Mouse (Mus musculus): ENCODE measurements at regions not wholly inside any gene's neighbourhood (a gene's known extent, or its start where the extent isn't known, plus 50 kb on each side); places are given as distances from the start of the nearest gene placed in this dataset.

DNA sequence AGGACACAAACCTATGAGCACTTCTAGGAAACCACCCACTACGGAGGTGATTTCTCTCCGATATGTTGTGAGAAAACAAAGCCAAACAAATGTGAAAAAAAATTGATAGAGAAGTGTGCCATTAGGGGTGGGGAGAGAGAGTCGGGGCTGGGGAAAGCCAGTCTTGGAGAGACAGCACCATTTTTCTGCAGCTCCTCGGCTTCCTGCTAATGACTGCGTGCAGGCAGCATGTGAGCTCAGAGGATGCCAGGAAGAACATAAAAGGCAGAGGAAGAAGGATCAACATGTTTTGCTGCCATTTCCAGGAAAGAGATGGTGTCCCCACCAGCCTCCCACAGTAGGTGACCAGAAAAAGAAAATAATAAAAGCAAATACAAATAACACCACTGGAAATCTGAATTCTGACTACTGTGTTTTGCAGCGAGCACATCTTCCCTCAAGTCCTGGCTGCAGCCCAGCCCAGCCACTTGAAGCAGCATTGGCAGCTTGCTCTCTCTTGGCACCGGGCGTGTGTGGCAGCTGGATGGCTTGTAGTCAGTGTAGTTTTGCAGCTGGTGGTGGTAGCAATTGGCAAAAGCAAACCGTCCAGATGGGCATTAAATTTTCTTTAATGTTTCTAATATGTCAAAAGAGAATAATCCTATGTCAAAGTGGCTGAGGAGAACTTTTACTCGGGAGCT lies 152.9 kb upstream of the 1700066M21Rik start:
- peak overlapping the region; percentile 75 for H3K27ac ChIP-seq (ENCODE audit: low read length)
- ATAC-seq, result peak; percentile 93
- peaks cover 8% of the 10 kb centered on the region for H3K4me1 ChIP-seq (replicated peaks; ENCODE audit: control insufficient read depth, insufficient read depth, low read length)
- 27% methylated on average over 10 of the region's 10 CpGs for WGBS
- 0 out of 2 replicates have a peak overlapping the region, but pooled peaks have one; percentile 3 for H3K9ac ChIP-seq (replicated peaks; ENCODE audit: low read depth, low read length)
- H3K27me3 ChIP-seq (replicated peaks; ENCODE audit: control insufficient read depth, insufficient read depth, low read length), result no peaks in the 10 kb centered on the region
- H3K36me3 ChIP-seq (ENCODE audit: control insufficient read depth, insufficient read depth), result no peaks in the 10 kb centered on the region
- peak overlapping the region; percentile 34 for H3K4me2 ChIP-seq (ENCODE audit: low read length)
- no peaks in the 10 kb centered on the region for H3K9me3 ChIP-seq (ENCODE audit: control insufficient read depth, low read length)
- 0 out of 2 replicates have a peak overlapping the region, but pooled peaks have one; percentile 5 for H3K4me3 ChIP-seq (replicated peaks; ENCODE audit: low read length)

DNA sequence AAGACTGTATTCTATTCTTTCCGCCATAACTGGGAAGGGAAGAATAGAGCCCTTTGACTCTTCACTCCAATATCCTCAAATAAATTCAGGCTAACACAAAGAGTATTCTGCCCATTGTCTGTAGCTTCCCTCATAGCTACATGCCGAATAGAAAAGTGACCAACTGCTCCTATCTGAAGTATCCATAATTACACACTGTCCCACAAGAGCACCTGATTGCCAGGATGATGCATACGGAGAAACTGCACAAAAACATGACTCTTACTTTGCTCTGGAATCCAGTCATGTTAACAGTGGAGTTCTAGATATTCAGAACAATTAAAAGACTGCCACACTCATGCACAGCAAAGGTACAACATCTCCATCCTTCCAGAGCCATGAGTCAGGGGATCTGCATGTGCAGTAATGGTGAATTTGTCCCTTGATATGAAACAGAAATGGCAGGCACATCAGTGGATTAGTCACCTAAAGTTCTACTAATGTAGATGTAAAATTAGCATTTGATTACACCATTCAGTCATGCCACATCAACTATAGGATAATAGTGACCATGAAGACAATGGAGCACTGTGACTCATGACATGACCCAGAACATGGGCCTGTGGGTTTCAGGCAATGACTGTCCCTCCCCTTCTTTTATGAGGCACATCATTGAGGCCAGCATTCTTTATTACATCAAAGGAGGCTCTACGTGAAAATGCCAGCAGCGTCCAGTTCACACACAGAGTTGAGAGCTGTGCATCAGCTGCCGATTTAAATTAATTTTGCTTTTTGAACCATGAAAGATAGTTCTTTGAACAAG lies 133.6 kb upstream of the 1700066M21Rik start:
- no peak overlapping the region for H3K27ac ChIP-seq (ENCODE audit: low read length)
- H3K4me1 ChIP-seq (replicated peaks; ENCODE audit: control insufficient read depth, insufficient read depth, low read length), result no peaks in the 10 kb centered on the region
- H3K36me3 ChIP-seq (ENCODE audit: control insufficient read depth, insufficient read depth), result no peaks in the 10 kb centered on the region
- H3K9ac ChIP-seq (replicated peaks; ENCODE audit: low read depth, low read length), result no peak overlapping the region
- no peak overlapping the region for H3K4me2 ChIP-seq (ENCODE audit: low read length)
- H3K9me3 ChIP-seq (ENCODE audit: control insufficient read depth, low read length), result no peaks in the 10 kb centered on the region
- no peaks in the 10 kb centered on the region for H3K27me3 ChIP-seq (replicated peaks; ENCODE audit: control insufficient read depth, insufficient read depth, low read length)
- ATAC-seq, result no peak
- no peak overlapping the region for H3K4me3 ChIP-seq (replicated peaks; ENCODE audit: low read length)
- 40% methylated on average over 6 of the region's 6 CpGs for WGBS

DNA sequence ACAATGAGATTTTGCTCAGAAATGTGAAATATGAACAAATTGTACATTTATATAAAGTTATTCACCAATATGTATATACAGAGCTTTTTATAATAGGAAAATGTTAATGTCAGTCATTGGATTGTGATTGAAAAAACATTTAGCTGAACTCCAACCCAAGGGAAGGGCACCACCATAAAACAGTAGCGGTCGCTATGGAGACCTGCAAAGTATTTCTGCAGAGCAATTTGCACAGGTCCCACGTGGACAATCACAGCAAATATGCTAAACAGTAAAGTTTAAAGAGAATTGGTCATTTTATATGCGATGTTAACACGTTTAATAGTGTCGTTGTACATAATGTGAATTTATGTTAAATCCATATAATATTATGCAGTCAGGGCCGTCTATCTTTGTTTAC lies 117.8 kb upstream of the 1700066M21Rik start:
- H3K4me3 ChIP-seq (replicated peaks; ENCODE audit: low read length), result no peak overlapping the region
- ATAC-seq, result no peak

DNA sequence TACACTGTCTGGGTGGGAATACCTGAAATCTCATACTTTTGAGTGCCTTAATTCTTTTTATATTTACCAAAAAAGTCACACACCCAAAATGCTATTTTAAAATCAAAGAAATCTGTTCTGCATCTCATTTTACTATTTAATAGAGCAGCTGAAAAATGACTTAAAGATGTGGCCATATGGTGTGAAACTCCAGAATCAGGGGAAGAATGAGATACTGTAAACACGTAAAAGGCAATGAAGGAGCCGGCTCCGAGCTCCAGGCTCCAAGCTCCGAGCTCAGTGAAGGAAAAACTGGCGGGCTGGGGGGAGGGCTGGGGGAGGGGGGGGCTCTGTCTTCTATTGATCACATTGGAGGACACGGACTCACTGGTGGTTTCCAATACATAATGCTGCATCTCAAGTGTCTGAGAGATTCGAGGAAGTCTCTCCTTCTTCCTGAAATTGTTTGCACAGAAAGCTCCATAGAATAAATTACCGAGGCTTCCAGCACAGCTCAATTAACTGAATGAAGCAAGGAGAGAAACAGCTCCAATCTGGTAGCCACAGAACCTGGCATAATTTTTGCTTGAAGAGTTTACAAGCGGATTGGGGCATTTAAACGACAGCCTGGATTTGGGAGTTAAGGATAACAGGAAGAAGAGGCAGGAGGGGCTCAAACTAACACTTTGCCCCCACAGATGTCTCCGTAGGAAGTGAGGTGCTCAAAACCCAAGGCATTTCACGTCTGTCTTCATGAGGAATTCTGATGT lies 112.2 kb upstream of the 1700066M21Rik start:
- 22% methylated on average over 12 of the region's 12 CpGs for WGBS
- H3K9ac ChIP-seq (replicated peaks; ENCODE audit: low read depth, low read length), result no peak overlapping the region
- peak; percentile 72 for ATAC-seq
- H3K36me3 ChIP-seq (ENCODE audit: control insufficient read depth, insufficient read depth), result no peaks in the 10 kb centered on the region
- H3K9me3 ChIP-seq (ENCODE audit: control insufficient read depth, low read length), result no peaks in the 10 kb centered on the region
- peak overlapping the region; percentile 32 for H3K4me2 ChIP-seq (ENCODE audit: low read length)
- peak overlapping the region; percentile 74 for H3K27ac ChIP-seq (ENCODE audit: low read length)
- peak overlapping the region; percentile 10 for H3K4me3 ChIP-seq (replicated peaks; ENCODE audit: low read length)
- H3K27me3 ChIP-seq (replicated peaks; ENCODE audit: control insufficient read depth, insufficient read depth, low read length), result no peaks in the 10 kb centered on the region
- H3K4me1 ChIP-seq (replicated peaks; ENCODE audit: control insufficient read depth, insufficient read depth, low read length), result peaks cover 18% of the 10 kb centered on the region

More for the DNA sequence above, 117.8 kb upstream of the 1700066M21Rik start:
- Histone ChIP-seq H3K9me3 (ENCODE audit: control insufficient read depth, low read length) (no peaks in the 10 kb centered on the region), H3K36me3 (ENCODE audit: control insufficient read depth, insufficient read depth) (no peaks in the 10 kb centered on the region), H3K9ac (replicated peaks; ENCODE audit: low read depth, low read length) (no peak overlapping the region), H3K27ac (ENCODE audit: low read length) (no peak overlapping the region), H3K27me3 (replicated peaks; ENCODE audit: control insufficient read depth, insufficient read depth, low read length) (no peaks in the 10 kb centered on the region), H3K4me2 (ENCODE audit: low read length) (no peak overlapping the region), H3K4me1 (replicated peaks; ENCODE audit: control insufficient read depth, insufficient read depth, low read length) (peaks cover 3% of the 10 kb centered on the region; the same call in 1 of the 2 replicates)
- WGBS, result 48% methylated on average over 7 of the region's 7 CpGs

DNA sequence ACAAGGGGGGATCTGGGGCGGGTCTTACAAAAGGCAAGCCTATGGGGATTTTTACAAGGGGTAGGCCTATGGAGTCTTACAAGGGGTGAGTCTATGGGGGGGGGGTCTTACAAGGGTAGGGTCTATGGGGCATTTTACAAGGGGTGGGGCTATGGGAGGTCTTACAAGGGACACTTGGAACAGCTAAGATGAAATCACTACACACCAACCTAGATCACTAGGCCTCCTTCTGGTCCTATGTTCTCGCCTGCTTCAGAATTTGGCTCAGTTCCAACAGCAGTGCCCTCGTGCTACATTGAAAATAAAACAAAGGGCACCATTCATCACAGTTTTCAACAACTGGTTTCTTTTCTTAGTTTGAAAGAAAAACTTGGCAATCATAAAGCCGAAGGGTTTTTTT lies 110.7 kb upstream of the 1700066M21Rik start:
- ATAC-seq, result peak; percentile 34; the same call in 1 of the 2 replicates
- Histone ChIP-seq H3K27ac (ENCODE audit: low read length) (no peak overlapping the region), H3K36me3 (ENCODE audit: control insufficient read depth, insufficient read depth) (no peaks in the 10 kb centered on the region), H3K9me3 (ENCODE audit: control insufficient read depth, low read length) (no peaks in the 10 kb centered on the region), H3K4me2 (ENCODE audit: low read length) (no peak overlapping the region), H3K4me1 (replicated peaks; ENCODE audit: control insufficient read depth, insufficient read depth, low read length) (peaks cover 18% of the 10 kb centered on the region), H3K27me3 (replicated peaks; ENCODE audit: control insufficient read depth, insufficient read depth, low read length) (no peaks in the 10 kb centered on the region), H3K4me3 (replicated peaks; ENCODE audit: low read length) (no peak overlapping the region), H3K9ac (replicated peaks; ENCODE audit: low read depth, low read length) (no peak overlapping the region)
- 29% methylated on average over 4 of the region's 4 CpGs for WGBS

DNA sequence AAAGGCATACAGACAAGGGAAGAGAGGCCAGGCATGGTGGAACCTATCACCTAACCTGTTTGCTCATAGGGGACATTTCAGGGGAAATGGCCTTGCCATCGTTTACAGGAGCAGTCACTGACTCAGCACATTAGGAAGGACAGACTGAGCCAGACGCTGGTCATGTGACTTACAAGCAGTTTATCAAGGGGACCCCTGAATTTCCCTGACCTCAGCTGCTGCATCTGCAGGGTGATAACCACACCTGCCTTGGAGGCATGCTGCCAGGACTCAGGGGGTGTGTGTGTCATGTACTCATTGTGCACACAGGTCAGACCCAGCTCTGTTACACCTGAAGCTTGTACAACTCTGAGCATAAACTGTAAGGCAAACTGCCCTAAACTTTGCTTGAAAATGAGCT lies 109.6 kb upstream of the 1700066M21Rik start:
- 68% methylated on average over 2 of the region's 2 CpGs for WGBS
- Histone ChIP-seq H3K4me3 (replicated peaks; ENCODE audit: low read length) (no peak overlapping the region), H3K9me3 (ENCODE audit: control insufficient read depth, low read length) (no peaks in the 10 kb centered on the region), H3K9ac (replicated peaks; ENCODE audit: low read depth, low read length) (no peak overlapping the region), H3K27me3 (replicated peaks; ENCODE audit: control insufficient read depth, insufficient read depth, low read length) (no peaks in the 10 kb centered on the region), H3K4me1 (replicated peaks; ENCODE audit: control insufficient read depth, insufficient read depth, low read length) (peaks cover 18% of the 10 kb centered on the region), H3K36me3 (ENCODE audit: control insufficient read depth, insufficient read depth) (no peaks in the 10 kb centered on the region), H3K4me2 (ENCODE audit: low read length) (no peak overlapping the region), H3K27ac (ENCODE audit: low read length) (no peak overlapping the region)
- no peak for ATAC-seq

DNA sequence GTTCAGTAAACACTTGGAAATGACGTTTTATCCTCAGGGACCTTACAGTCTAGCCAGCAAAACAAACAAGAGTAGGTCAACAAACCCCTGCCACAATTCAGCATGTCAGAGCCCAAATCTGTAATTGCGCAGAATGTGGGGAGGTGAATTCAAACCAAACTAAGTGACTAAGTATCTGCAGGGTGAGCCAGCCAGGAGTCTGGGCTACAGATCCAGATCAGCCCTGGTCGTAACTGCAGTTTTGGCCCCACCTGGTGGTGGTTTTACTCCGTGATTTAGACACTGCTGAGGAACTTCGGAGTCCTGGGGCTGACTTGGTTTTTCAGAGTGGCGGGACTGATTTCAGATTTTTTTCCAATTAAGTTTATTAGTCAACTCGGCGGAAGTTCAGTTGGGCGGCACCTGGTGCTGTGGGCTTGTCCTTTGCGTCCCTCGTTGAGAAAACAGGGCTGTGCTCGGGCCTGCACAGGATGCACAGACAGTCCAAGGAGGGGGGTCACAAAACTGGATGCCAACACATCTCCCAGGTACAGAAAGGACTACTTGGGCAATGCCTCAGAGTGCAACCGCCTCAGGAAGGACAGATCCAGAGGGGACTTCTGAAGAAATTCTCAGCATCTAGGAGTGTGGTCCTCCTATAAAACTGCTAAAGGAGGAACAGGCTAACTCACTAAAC lies 107.6 kb upstream of the 1700066M21Rik start:
- Histone ChIP-seq H3K4me1 (replicated peaks; ENCODE audit: control insufficient read depth, insufficient read depth, low read length) (peaks cover 15% of the 10 kb centered on the region), H3K27me3 (replicated peaks; ENCODE audit: control insufficient read depth, insufficient read depth, low read length) (no peaks in the 10 kb centered on the region), H3K9me3 (ENCODE audit: control insufficient read depth, low read length) (no peaks in the 10 kb centered on the region), H3K27ac (ENCODE audit: low read length) (no peak overlapping the region), H3K36me3 (ENCODE audit: control insufficient read depth, insufficient read depth) (no peaks in the 10 kb centered on the region), H3K4me2 (ENCODE audit: low read length) (no peak overlapping the region), H3K4me3 (replicated peaks; ENCODE audit: low read length) (no peak overlapping the region), H3K9ac (replicated peaks; ENCODE audit: low read depth, low read length) (no peak overlapping the region)
- peak; percentile 73 for ATAC-seq
- 43% methylated on average over 13 of the region's 13 CpGs for WGBS

DNA sequence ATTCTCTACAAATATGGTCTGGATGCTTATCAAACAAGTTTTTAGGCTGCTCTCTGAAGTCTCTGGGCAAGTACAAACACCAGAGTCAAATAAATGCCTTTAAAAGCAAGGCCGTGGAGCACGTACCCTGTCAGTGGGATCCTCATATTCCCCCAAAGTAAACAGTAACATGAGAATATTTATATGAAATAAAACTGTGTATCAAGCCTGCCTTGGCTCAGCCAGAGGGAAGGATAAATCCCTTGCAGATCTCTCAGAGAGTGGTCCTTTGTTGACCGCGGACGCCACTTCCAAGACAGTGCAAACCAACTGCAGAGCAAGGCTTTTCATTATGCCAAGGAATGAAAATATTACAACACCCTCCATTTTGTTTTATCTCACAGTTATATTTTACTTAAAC lies 104.8 kb upstream of the 1700066M21Rik start:
- no peaks in the 10 kb centered on the region for H3K4me1 ChIP-seq (replicated peaks; ENCODE audit: control insufficient read depth, insufficient read depth, low read length)
- no peak overlapping the region for H3K4me3 ChIP-seq (replicated peaks; ENCODE audit: low read length)
- no peaks in the 10 kb centered on the region for H3K9me3 ChIP-seq (ENCODE audit: control insufficient read depth, low read length)
- no peak for ATAC-seq
- no peak overlapping the region for H3K4me2 ChIP-seq (ENCODE audit: low read length)
- no peak overlapping the region for H3K9ac ChIP-seq (replicated peaks; ENCODE audit: low read depth, low read length)
- WGBS, result 91% methylated on average over 5 of the region's 5 CpGs
- H3K27ac ChIP-seq (ENCODE audit: low read length), result no peak overlapping the region
- H3K27me3 ChIP-seq (replicated peaks; ENCODE audit: control insufficient read depth, insufficient read depth, low read length), result no peaks in the 10 kb centered on the region
- H3K36me3 ChIP-seq (ENCODE audit: control insufficient read depth, insufficient read depth), result no peaks in the 10 kb centered on the region

DNA sequence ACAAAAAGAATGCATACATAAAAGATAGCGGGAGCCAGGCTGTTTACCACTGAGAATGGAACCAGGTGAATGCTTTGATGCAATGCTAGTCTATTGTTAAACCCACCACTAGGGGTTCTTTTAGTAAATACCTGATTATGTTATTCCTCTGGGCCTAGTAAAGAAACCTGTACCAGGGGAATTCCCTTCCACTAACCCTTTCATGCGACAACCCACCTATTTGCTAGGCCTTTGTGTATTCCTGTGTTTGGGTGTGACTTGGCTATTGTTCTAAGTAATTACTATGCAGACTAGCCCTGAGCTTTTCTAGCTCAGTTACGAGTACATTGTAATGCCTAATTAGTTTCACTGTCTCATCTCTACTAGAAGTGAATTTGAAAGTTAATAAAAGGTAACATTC lies 95.9 kb upstream of the 1700066M21Rik start:
- Histone ChIP-seq H3K9ac (replicated peaks; ENCODE audit: low read depth, low read length) (no peak overlapping the region), H3K4me3 (replicated peaks; ENCODE audit: low read length) (no peak overlapping the region)
- 66% methylated on average over 3 of the region's 3 CpGs for WGBS

More for the DNA sequence above, 95.9 kb upstream of the 1700066M21Rik start:
- no peaks in the 10 kb centered on the region for H3K36me3 ChIP-seq (ENCODE audit: control insufficient read depth, insufficient read depth)
- no peak for ATAC-seq
- H3K9me3 ChIP-seq (ENCODE audit: control insufficient read depth, low read length), result no peaks in the 10 kb centered on the region
- H3K4me1 ChIP-seq (replicated peaks; ENCODE audit: control insufficient read depth, insufficient read depth, low read length), result no peaks in the 10 kb centered on the region
- no peak overlapping the region for H3K4me2 ChIP-seq (ENCODE audit: low read length)
- H3K27ac ChIP-seq (ENCODE audit: low read length), result no peak overlapping the region
- H3K27me3 ChIP-seq (replicated peaks; ENCODE audit: control insufficient read depth, insufficient read depth, low read length), result no peaks in the 10 kb centered on the region

All from forebrain, embryonic 16.5 days (tissue).